Mouse (Mus musculus) MEL (cell line): ENCODE data around the gene Zyx.

Experiments used
- CTCF ChIP-seq, 3 experiments: IDR thresholded peaks in 2 of 3; conservative IDR thresholded peaks in 1 of 3; 2 replicates each; pipeline ENCODE4 v1.5.1; 2011 to 2012; ENCODE audit warnings: low read length in 3 of 3, low read depth in 2 of 3, mild to moderate bottlenecking in 2 of 3, improper control_type of control experiment in 1 of 3, inconsistent platforms in 1 of 3, mixed read lengths in 1 of 3, moderate library complexity in 1 of 3; ENCODE audit not compliant: control insufficient read depth in 1 of 3, insufficient read depth in 1 of 3, poor library complexity in 1 of 3, severe bottlenecking in 1 of 3
- MAFK ChIP-seq: IDR thresholded peaks from 2 replicates; pipeline ENCODE4 v1.6.1; 2011; ENCODE audit warnings: low read depth, mild to moderate bottlenecking, low read length, improper control_type of control experiment, borderline replicate concordance

DNA sequence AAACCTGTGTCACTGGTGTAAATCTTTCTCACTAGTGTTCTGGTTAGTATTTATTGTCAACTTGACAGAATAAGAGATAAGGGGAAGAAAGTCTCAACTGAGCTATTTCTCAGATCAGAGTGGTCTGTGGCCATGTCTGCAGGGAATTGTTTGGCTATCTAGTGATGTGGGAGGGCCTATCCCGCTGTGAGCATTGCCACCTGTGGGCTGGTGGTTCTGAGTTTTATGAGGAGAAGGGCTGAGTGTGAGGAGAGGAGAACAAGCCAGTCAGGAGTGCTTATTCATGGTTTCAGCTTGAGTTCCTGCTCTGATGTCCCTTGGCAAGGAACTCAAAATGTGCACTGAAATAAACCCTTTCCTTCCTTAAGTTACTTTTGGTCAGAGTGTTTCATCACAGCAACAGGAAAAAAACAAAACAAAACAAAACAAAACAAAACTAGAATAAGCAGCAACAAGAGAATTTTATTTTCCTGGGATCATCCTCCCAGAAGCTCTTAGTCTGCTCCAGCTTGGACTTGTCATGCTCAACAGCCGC, 42.4 kb downstream of the Zyx start:
- TF ChIP-seq CTCF (IDR thresholded peaks at IDR 0.05 in 2 of 3, conservative IDR thresholded peaks at IDR 0.05 in 1 of 3; ENCODE audit: control insufficient read depth in 1 of 3, insufficient read depth in 1 of 3, low read depth in 2 of 3, low read length in 3 of 3, poor library complexity in 1 of 3, severe bottlenecking in 1 of 3) (no peak), MAFK (no peak)
